Mouse (Mus musculus) heart, embryonic 16.5 days (tissue): ENCODE results near the gene Pcnx2. TPM values are rescaled to one million over a fixed set of nuclear protein-coding genes. Genes with fewer than 3 reads are reported as not detected.

Experiments
- ATAC-seq: fragments of 200-750 bp; cut with Nextera tagmentation; replicated peaks from 2 replicates; pipeline ENCODE4 v1.8.0; 2017; ENCODE audit warnings: moderate number of reproducible peaks; ENCODE audit not compliant: insufficient read depth, low FRiP score; ENCODE audit errors: extremely low read depth
- H3K27ac ChIP-seq: fragments of 300-500 bp; sonication (generic); 2 replicates; pipeline ENCODE4 v1.5.1; 2014; ENCODE audit warnings: mild to moderate bottlenecking, low read length, control low read depth, moderate library complexity
- H3K27me3 ChIP-seq: fragments of 300-500 bp; sonication (generic); 2 replicates; pipeline ENCODE4 v1.6.1; 2014; ENCODE audit warnings: low read length, mixed read lengths; ENCODE audit not compliant: control insufficient read depth, insufficient read depth
- H3K36me3 ChIP-seq: fragments of 300-500 bp; sonication (generic); 2 replicates; pipeline ENCODE4 v1.6.1; 2014; ENCODE audit not compliant: control insufficient read depth, insufficient read depth
- H3K4me1 ChIP-seq: fragments of 300-500 bp; sonication (generic); 2 replicates; pipeline ENCODE4 v1.6.1; 2014; ENCODE audit warnings: low read length, mixed read lengths; ENCODE audit not compliant: control insufficient read depth, insufficient read depth
- H3K4me2 ChIP-seq: fragments of 300-500 bp; sonication (generic); 2 replicates; pipeline ENCODE4 v1.6.1; 2014; ENCODE audit warnings: low read depth, mild to moderate bottlenecking, control low read depth, low read length
- H3K4me3 ChIP-seq: fragments of 300-500 bp; sonication (generic); 2 replicates; pipeline ENCODE4 v1.5.1; 2014; ENCODE audit warnings: mild to moderate bottlenecking, control low read depth, low read length
- H3K9ac ChIP-seq: fragments of 300-500 bp; sonication (generic); 2 replicates; pipeline ENCODE4 v1.6.1; 2014; ENCODE audit warnings: low read length, control low read depth
- H3K9me3 ChIP-seq: fragments of 300-500 bp; sonication (generic); replicated peaks from 2 replicates; pipeline ENCODE4 v1.6.1; 2016; ENCODE audit warnings: low read length; ENCODE audit not compliant: control insufficient read depth
- WGBS: fragments of 180-500 bp; shearing (Covaris S2); extraction: QIAGEN DNeasy Blood & Tissue Kit; methylation state at CpG from one replicate; pipeline ENCODE4 v1.1.7; 2014; 5-methylcytosine and 5-hydroxymethylcytosine counted together
- polyA plus RNA-seq: library from polyadenylated mRNA; unstranded; fragments of >200 nt; fragmentation: Nextera tagmentation; extraction: Ambion mirVana; gene quantifications from 2 replicates; pipeline ENCODE4 v1.2.1, GENCODE M21; 2015

Gene Pcnx2
- polyA plus RNA-seq, 1 experiment from 2014 or later: 0.22 TPM

DNA sequence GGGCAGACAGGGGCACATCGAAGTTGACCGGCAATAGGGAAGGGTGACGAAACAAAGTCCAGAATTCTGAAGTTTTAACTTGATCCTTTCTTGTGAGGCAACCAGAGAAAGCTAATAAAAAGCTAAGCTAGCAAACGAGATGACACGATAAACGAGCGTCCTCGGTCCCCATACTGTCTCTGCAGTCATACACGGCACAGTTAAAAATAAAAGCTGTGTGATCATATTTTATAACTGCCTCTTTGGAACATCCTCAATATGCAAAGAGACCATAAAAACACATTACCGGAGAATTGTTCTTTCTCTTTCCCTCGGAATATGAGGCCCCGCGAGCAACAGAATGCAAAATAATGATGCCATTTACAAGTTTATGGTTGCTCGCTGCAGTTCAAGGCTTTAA is 76.1 kb downstream of the Pcnx2 start:
- 90% methylated on average over 14 of the region's 14 CpGs for WGBS
- no peak overlapping the region for H3K4me2 ChIP-seq
- peaks cover 3% of the 10 kb centered on the region; the same call in 1 of the 2 replicates for H3K4me1 ChIP-seq
- H3K9me3 ChIP-seq: no peaks in the 10 kb centered on the region
- H3K9ac ChIP-seq: no peak overlapping the region
- ATAC-seq: no peak
- no peak overlapping the region for H3K4me3 ChIP-seq
- no peaks in the 10 kb centered on the region for H3K27me3 ChIP-seq
- H3K36me3 ChIP-seq: no peaks in the 10 kb centered on the region
- H3K27ac ChIP-seq: no peak overlapping the region

DNA sequence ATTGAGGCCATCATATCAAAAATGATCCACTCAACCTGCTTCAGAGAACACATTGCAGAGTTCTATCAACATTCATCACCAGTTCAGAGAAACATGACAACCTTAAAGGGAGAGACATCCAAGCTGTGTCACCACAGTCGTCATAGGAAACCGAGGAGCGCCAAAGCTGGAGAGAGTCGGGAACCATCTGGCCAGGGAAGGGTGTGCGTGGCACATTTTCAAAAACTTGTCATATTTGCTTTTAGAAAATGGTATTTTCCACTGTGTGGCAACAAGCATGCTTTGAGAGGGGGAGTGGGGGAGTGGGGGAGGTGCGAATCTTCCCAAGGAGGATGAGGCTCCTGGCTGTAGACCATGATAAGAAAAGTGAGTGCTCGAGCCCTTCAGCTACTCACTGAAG is 78.3 kb downstream of the Pcnx2 start:
- WGBS: 47% methylated on average over 7 of the region's 7 CpGs
- Histone ChIP-seq H3K9ac (no peak overlapping the region), H3K4me3 (no peak overlapping the region), H3K36me3 (no peaks in the 10 kb centered on the region), H3K9me3 (peaks cover 1% of the 10 kb centered on the region; the same call in 1 of the 2 replicates), H3K27me3 (no peaks in the 10 kb centered on the region), H3K27ac (no peak overlapping the region), H3K4me1 (peaks cover 7% of the 10 kb centered on the region), H3K4me2 (no peak overlapping the region)
- ATAC-seq: no peak

DNA sequence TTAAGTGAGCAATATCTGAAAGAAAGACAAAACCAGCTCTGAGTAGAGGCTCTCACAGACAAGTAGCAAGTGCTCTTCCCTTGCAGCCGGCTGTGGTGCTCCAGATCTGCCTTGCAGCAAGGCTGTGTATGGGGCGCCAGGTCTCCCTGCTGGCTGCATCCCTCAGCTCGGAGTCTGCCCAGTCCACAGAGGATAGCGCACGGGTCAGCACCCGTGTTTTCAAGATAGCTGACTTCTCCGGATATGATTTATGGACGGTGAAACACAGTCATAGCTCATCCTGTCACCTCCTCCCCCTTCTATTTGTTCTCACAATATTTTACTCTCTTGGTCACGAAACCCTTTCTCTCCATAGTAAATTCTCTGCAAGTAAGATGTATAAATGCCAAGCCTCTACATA is 79.3 kb downstream of the Pcnx2 start:
- Histone ChIP-seq H3K9ac (no peak overlapping the region), H3K27ac (no peak overlapping the region), H3K4me2 (no peak overlapping the region), H3K4me1 (peaks cover 7% of the 10 kb centered on the region), H3K9me3 (peaks cover 5% of the 10 kb centered on the region; the same call in 1 of the 2 replicates), H3K36me3 (no peaks in the 10 kb centered on the region), H3K27me3 (no peaks in the 10 kb centered on the region), H3K4me3 (no peak overlapping the region)
- WGBS: 49% methylated on average over 9 of the region's 9 CpGs
- no peak for ATAC-seq

DNA sequence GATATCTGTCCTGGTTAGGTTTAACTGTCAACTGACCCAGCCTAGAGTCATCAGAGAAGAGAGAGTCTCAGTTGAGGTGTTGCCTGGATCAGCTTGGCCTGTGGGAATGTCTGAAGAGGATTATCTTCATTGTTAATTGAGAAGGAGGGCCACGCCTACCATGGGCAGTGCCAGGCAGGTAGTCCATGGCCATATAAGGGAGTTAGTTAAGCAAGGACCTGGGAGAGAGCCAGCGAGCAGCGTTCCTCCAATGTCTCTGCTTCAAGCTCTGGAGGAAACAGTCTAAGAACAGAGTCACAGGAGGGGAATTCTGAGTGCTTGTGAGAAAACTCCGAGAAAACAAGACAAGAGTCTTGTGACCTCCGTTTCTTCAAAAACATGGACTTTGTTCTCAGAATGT is 81.4 kb downstream of the Pcnx2 start:
- Histone ChIP-seq H3K27me3 (no peaks in the 10 kb centered on the region), H3K9me3 (peaks cover 5% of the 10 kb centered on the region; the same call in 1 of the 2 replicates)

DNA sequence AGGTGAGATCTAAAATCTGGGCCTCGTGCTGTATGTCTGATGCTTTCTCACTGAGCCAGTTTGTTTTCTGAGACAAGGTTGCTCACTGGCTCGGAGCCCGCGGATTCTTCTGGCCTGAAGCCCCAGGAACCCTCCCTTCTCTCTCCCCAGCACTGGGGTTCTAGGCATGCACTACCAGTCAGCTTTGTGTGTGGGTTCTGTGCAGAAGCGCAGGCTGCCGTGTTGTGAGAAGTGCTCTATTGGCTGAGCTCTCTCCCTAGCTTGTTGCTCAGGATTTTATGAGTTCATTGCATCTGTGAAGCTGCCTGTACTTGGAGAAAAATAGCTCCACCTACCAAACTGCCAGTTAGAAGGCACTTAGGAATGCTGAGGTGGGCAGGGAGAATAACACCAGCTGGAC is 89.3 kb downstream of the Pcnx2 start:
- Histone ChIP-seq H3K9me3 (no peaks in the 10 kb centered on the region), H3K4me3 (no peak overlapping the region), H3K36me3 (no peaks in the 10 kb centered on the region), H3K4me2 (no peak overlapping the region), H3K27me3 (no peaks in the 10 kb centered on the region), H3K9ac (no peak overlapping the region), H3K4me1 (peaks cover 6% of the 10 kb centered on the region; the same call in 1 of the 2 replicates), H3K27ac (no peak overlapping the region)
- no peak for ATAC-seq
- WGBS: 74% methylated on average over 6 of the region's 6 CpGs

More for the DNA sequence above, 81.4 kb downstream of the Pcnx2 start:
- 69% methylated on average over 5 of the region's 5 CpGs for WGBS
- Histone ChIP-seq H3K4me1 (peaks cover 4% of the 10 kb centered on the region; the same call in 1 of the 2 replicates), H3K9ac (no peak overlapping the region), H3K27ac (no peak overlapping the region), H3K4me3 (no peak overlapping the region), H3K36me3 (no peaks in the 10 kb centered on the region), H3K4me2 (no peak overlapping the region)
- ATAC-seq: no peak

DNA sequence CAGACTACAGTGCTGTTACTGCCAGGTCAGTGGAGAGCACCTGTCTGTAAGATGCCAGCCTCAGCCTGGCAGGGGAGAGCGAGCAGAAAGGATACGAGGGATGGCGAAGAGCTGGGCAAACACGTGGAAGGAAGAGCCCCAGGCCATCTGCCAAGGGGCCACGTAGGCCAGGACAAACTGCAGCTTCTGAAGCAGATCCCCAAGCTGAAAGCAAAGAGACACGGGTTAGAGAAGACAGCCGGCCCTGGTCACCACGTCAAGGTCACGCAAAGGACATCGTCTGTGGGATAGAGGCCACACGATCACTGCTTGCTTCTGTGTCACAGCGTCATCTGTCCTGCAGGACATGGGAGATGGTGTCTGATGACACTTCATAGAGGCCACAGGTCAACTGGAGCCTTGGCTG is 90.2 kb downstream of the Pcnx2 start:
- Histone ChIP-seq H3K4me1 (peaks cover 6% of the 10 kb centered on the region; the same call in 1 of the 2 replicates), H3K27ac (no peak overlapping the region), H3K4me2 (no peak overlapping the region), H3K4me3 (no peak overlapping the region), H3K9me3 (no peaks in the 10 kb centered on the region), H3K36me3 (no peaks in the 10 kb centered on the region), H3K27me3 (no peaks in the 10 kb centered on the region), H3K9ac (no peak overlapping the region)
- 61% methylated on average over 12 of the region's 12 CpGs for WGBS
- ATAC-seq: no peak

DNA sequence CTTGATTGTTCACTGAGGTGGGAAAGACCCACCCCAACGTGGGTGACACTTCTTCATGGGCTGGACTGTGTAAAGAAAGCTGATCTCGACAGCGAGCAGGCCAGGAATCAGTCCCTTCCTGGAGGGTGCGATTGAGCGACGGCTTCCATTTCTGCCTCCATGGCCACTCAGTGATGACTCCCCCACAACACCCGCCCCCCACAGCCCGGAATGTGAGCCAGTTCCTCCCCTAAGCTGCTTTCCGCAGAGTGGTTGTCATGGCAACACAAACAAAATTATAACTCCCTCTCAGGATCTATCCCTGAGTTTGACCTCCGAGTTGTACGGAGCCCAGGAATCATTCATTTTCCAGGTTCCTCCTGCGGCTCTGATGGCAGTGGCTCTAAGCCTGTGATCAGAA is 91.7 kb downstream of the Pcnx2 start:
- Histone ChIP-seq H3K36me3 (no peaks in the 10 kb centered on the region), H3K9me3 (no peaks in the 10 kb centered on the region), H3K27me3 (no peaks in the 10 kb centered on the region), H3K9ac (no peak overlapping the region), H3K27ac (no peak overlapping the region), H3K4me2 (no peak overlapping the region), H3K4me3 (no peak overlapping the region), H3K4me1 (peaks cover 6% of the 10 kb centered on the region; the same call in 1 of the 2 replicates)
- no peak for ATAC-seq
- WGBS: 76% methylated on average over 12 of the region's 12 CpGs

DNA sequence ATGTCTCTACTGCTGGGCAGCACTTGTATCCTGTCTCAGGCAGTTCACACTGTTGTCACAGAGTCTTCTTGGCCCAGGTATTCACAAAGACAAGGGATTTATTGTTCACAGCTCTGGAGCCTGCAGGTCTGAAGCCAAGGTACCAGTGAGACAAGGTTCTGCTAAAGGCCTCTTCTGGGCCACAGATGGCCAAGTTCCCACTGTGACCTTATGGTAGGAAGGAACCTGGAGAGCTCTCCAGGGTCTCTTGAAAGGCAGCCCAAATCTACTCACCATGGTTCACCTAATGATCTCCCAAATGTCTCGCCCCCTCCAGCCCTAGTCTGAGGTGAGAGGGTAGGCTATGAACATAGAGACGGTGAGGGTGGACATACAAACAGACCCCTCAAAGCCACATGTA is 101.1 kb downstream of the Pcnx2 start:
- Histone ChIP-seq H3K9ac (no peak overlapping the region), H3K27ac (no peak overlapping the region), H3K9me3 (no peaks in the 10 kb centered on the region), H3K36me3 (no peaks in the 10 kb centered on the region), H3K4me3 (no peak overlapping the region), H3K27me3 (no peaks in the 10 kb centered on the region), H3K4me2 (no peak overlapping the region), H3K4me1 (peaks cover 5% of the 10 kb centered on the region)
- no peak for ATAC-seq
- WGBS: 74% methylated on average over 2 of the region's 2 CpGs

DNA sequence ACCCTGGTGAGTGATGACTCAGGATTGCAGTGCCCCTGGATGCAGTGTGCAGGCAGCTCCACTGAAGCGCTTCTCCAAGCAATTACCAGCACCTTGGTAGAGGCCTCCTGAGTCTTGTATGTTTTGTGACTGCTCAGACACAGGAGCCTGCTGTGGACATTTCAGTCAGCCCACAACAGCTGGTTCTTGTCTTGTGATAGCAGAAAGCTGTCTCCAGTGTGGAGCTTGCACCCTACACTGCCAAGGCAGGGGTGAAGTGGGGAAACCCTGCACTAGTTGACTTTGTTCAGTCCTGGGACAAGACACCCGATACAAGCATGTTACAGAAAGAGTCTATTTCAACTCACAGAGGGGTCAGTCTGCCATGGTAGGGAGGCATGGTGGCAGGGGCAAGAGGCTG is 102.8 kb downstream of the Pcnx2 start:
- H3K27me3 ChIP-seq: no peaks in the 10 kb centered on the region
- H3K9ac ChIP-seq: no peak overlapping the region
- no peaks in the 10 kb centered on the region for H3K36me3 ChIP-seq
- H3K4me2 ChIP-seq: no peak overlapping the region
- 59% methylated on average over 2 of the region's 2 CpGs for WGBS
- no peak overlapping the region for H3K4me3 ChIP-seq
- ATAC-seq: no peak
- H3K4me1 ChIP-seq: peaks cover 5% of the 10 kb centered on the region
- no peaks in the 10 kb centered on the region for H3K9me3 ChIP-seq
- H3K27ac ChIP-seq: no peak overlapping the region
